Mouse (Mus musculus): ENCODE results near the gene Dexi.

- TF ChIP-seq CTCF (IDR thresholded peaks at IDR 0.05; ENCODE audit: low read depth, low read length), result no peak
- TF ChIP-seq POLR2A (IDR thresholded peaks at IDR 0.05; ENCODE audit: extremely low read depth, insufficient read depth, low read length), result no peak
These were observed 88.3 kb downstream of the Dexi start for GRCm38 (mm10) chr16:10454583-10454974.
